Mouse (Mus musculus): ENCODE data around the gene Tnnt3. TPM values are rescaled to one million over a fixed set of nuclear protein-coding genes. Genes with fewer than 3 reads are reported as not detected.

The Tnnt3 gene
- polyA plus RNA-seq, 1 experiment = not detected

DNA sequence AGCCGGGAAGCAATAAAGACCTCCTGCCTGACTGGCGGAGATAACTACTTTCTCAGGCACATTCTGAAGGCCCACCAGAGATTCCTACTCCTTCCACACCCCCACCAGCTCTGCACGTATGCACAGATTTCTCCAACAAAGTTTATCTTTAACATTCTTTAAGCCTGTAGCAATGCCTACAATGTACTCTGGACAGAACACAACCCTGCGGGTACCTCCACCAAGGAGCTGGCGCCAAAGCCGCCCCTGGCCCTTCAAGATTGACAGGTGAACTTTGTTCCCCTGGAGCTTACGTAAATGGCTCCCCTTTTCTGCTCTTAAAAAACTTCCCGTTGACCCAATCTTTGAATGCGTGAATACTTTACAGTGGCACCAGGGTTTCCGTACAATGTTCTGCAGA lies 30.7 kb downstream of the Tnnt3 start:
- Histone ChIP-seq H3K4me1 (ENCODE audit: control insufficient read depth) (peaks cover 48% of the 10 kb centered on the region), H3K9me3 (ENCODE audit: control insufficient read depth, low read length) (no peaks in the 10 kb centered on the region), H3K4me3 (replicated peaks) (no peak overlapping the region), H3K27me3 (ENCODE audit: control insufficient read depth) (peaks cover 31% of the 10 kb centered on the region), H3K36me3 (ENCODE audit: control insufficient read depth) (no peaks in the 10 kb centered on the region)
- no peak for TF ChIP-seq TAL1 (IDR thresholded peaks at IDR 0.05; ENCODE audit: low read length)
- no peak for TF ChIP-seq GATA1 (IDR thresholded peaks at IDR 0.05; ENCODE audit: low read length)

DNA sequence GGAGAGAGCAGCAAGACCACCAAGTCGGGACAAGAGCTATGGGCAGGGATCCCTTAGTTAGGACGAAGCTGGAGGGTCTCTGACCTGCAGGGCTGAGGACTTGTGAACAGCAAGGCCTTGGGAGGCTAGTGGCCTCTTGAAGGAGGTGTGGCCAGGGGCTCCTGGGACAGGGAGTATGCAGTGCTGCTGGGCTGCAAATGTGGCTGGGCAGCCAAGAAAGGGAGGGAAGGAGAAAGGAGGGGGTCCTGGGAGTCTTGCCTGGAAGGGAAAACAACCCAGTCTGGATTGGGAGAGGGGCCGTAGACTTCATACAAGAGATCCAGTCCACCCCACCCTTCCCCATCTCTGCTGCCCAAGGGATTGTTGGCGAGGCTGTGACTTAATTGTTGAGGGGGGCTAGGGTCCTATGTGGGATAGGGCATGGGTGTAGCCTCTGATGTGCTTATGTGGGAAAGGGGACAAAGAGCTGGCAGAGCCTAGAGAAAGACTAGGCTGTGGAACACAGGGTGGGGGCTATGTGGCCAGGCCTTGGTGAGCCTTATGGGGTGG lies 33.4 kb downstream of the Tnnt3 start:
- Histone ChIP-seq H3K4me3 (replicated peaks) (peak overlapping the region; percentile 86), H3K9me3 (ENCODE audit: control insufficient read depth, low read length) (no peaks in the 10 kb centered on the region), H3K4me1 (ENCODE audit: control insufficient read depth) (peaks cover 41% of the 10 kb centered on the region), H3K27me3 (ENCODE audit: control insufficient read depth) (peaks cover 28% of the 10 kb centered on the region), H3K36me3 (ENCODE audit: control insufficient read depth) (peaks cover 17% of the 10 kb centered on the region)
- TF ChIP-seq GATA1 (IDR thresholded peaks at IDR 0.05; ENCODE audit: low read length) (no peak), TAL1 (IDR thresholded peaks at IDR 0.05; ENCODE audit: low read length) (no peak)

GRCm38 (mm10) chr7:142532671-142533058 lies 34.0 kb downstream of the Tnnt3 start, which contains the start of gene Mrpl23:
Gene Mrpl23 (plus strand): TSS chr7:142532686.
- Histone ChIP-seq H3K27me3 (ENCODE audit: control insufficient read depth) (peaks cover 26% of the 10 kb centered on the region), H3K36me3 (ENCODE audit: control insufficient read depth) (peaks cover 23% of the 10 kb centered on the region), H3K9me3 (ENCODE audit: control insufficient read depth, low read length) (no peaks in the 10 kb centered on the region), H3K4me3 (replicated peaks) (peak within 1 kb of the TSS; percentile 86), H3K4me1 (ENCODE audit: control insufficient read depth) (peaks cover 41% of the 10 kb centered on the region)
- TF ChIP-seq TAL1 (IDR thresholded peaks at IDR 0.05; ENCODE audit: low read length) = no peak

GRCm38 (mm10) chr7:142533059-142533855 lies 34.6 kb downstream of the Tnnt3 start:
- H3K9me3 ChIP-seq (ENCODE audit: control insufficient read depth, low read length) = no peaks in the 10 kb centered on the region
- no peak for TF ChIP-seq GATA1 (IDR thresholded peaks at IDR 0.05; ENCODE audit: low read length)
- TF ChIP-seq TAL1 (IDR thresholded peaks at IDR 0.05; ENCODE audit: low read length) = no peak
- peaks cover 26% of the 10 kb centered on the region for H3K27me3 ChIP-seq (ENCODE audit: control insufficient read depth)
- H3K4me3 ChIP-seq (replicated peaks) = peak overlapping the region; percentile 86
- H3K36me3 ChIP-seq (ENCODE audit: control insufficient read depth) = peaks cover 26% of the 10 kb centered on the region
- H3K4me1 ChIP-seq (ENCODE audit: control insufficient read depth) = peaks cover 43% of the 10 kb centered on the region

DNA sequence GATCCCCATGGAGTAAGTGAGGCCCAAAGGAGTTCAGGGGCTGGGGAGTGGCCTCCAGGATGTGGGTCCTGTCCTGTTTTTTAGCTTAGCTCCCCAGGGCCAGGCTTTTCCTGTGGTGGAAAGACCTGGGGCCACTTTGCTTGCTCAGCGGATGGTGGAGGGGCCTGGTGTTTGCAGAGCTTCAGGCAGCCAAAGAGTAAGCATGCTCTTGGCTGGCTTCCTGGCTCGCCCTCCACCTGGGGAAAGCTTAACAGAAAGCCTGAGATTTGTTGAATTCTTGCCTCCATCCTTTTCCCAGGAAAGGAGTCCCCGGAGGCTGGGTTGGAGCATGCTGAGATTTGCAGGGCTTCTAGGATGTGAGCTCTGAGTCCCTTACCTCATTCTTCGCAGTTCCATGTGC lies 36.5 kb downstream of the Tnnt3 start:
- H3K36me3 ChIP-seq (ENCODE audit: control insufficient read depth) = peaks cover 44% of the 10 kb centered on the region
- H3K4me1 ChIP-seq (ENCODE audit: control insufficient read depth) = peaks cover 42% of the 10 kb centered on the region
- no peak for TF ChIP-seq GATA1 (IDR thresholded peaks at IDR 0.05; ENCODE audit: low read length)
- TF ChIP-seq TAL1 (IDR thresholded peaks at IDR 0.05; ENCODE audit: low read length) = no peak
- H3K4me3 ChIP-seq (replicated peaks) = no peak overlapping the region
- H3K27me3 ChIP-seq (ENCODE audit: control insufficient read depth) = peaks cover 23% of the 10 kb centered on the region
- H3K9me3 ChIP-seq (ENCODE audit: control insufficient read depth, low read length) = no peaks in the 10 kb centered on the region

DNA sequence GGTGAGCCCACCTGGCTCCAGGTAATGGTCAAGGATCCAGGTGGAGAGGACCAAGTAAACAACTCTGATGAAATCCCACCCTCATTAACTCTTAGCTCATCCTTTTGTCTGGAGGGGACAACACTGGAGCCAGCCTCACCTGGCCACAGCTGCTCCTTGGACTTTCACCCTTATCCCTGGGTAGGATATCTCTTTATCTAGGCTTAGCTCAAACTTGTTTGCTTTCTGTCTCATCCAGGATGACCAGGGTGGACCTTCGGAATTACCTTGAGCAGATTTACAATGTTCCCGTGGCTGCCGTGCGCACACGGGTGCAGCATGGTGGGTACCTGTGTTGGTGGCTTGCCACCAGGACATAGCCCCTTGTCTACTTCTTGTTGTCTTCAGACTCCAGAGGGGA lies 37.2 kb downstream of the Tnnt3 start:
- Histone ChIP-seq H3K4me1 (ENCODE audit: control insufficient read depth) (peaks cover 43% of the 10 kb centered on the region), H3K36me3 (ENCODE audit: control insufficient read depth) (peaks cover 49% of the 10 kb centered on the region), H3K4me3 (replicated peaks) (no peak overlapping the region)

DNA sequence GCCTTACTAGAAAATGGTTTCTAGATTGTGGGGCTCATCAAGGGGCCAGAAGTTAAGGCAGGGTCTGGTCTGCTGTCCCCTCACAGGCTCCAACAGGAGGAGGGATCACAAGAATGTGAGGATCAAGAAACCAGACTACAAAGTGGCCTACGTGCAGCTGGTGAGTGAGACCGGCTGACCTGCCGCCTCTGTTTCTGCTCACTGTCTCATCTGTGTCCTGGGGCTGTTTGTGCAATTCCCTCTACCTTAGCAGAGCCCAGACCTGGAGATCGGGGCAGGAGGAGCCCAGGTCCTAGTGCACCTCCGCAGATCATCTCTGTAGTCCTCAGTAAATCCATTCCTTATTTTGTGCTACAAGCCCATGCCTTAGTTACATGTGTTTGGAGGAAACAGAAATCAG lies 38.5 kb downstream of the Tnnt3 start:
- peaks cover 60% of the 10 kb centered on the region for H3K36me3 ChIP-seq (ENCODE audit: control insufficient read depth)
- H3K4me1 ChIP-seq (ENCODE audit: control insufficient read depth) = peaks cover 40% of the 10 kb centered on the region
- peaks cover 5% of the 10 kb centered on the region for H3K27me3 ChIP-seq (ENCODE audit: control insufficient read depth)
- no peaks in the 10 kb centered on the region for H3K9me3 ChIP-seq (ENCODE audit: control insufficient read depth, low read length)
- no peak overlapping the region for H3K4me3 ChIP-seq (replicated peaks)
- TF ChIP-seq TAL1 (IDR thresholded peaks at IDR 0.05; ENCODE audit: low read length) (no peak), GATA1 (IDR thresholded peaks at IDR 0.05; ENCODE audit: low read length) (no peak)

More for the DNA sequence above, 37.2 kb downstream of the Tnnt3 start:
- no peaks in the 10 kb centered on the region for H3K9me3 ChIP-seq (ENCODE audit: control insufficient read depth, low read length)
- TF ChIP-seq TAL1 (IDR thresholded peaks at IDR 0.05; ENCODE audit: low read length) = no peak
- TF ChIP-seq GATA1 (IDR thresholded peaks at IDR 0.05; ENCODE audit: low read length) = no peak
- H3K27me3 ChIP-seq (ENCODE audit: control insufficient read depth) = peaks cover 18% of the 10 kb centered on the region

- H3K4me1 ChIP-seq (ENCODE audit: control insufficient read depth) = peaks cover 36% of the 10 kb centered on the region
- H3K36me3 ChIP-seq (ENCODE audit: control insufficient read depth) = peaks cover 60% of the 10 kb centered on the region
- no peaks in the 10 kb centered on the region for H3K27me3 ChIP-seq (ENCODE audit: control insufficient read depth)
Observed at GRCm38 (mm10) chr7:142537879-142538278, 39.2 kb downstream of the Tnnt3 start.

GRCm38 (mm10) chr7:142538291-142538690 lies 39.7 kb downstream of the Tnnt3 start:
- Histone ChIP-seq H3K4me1 (ENCODE audit: control insufficient read depth) (peaks cover 32% of the 10 kb centered on the region), H3K27me3 (ENCODE audit: control insufficient read depth) (no peaks in the 10 kb centered on the region), H3K36me3 (ENCODE audit: control insufficient read depth) (peaks cover 64% of the 10 kb centered on the region), H3K4me3 (replicated peaks) (no peak overlapping the region), H3K9me3 (ENCODE audit: control insufficient read depth, low read length) (no peaks in the 10 kb centered on the region)
- TF ChIP-seq GATA1 (IDR thresholded peaks at IDR 0.05; ENCODE audit: low read length) (no peak), TAL1 (IDR thresholded peaks at IDR 0.05; ENCODE audit: low read length) (no peak)

More at GRCm38 (mm10) chr7:142537879-142538278, 39.2 kb downstream of the Tnnt3 start:
- TF ChIP-seq TAL1 (IDR thresholded peaks at IDR 0.05; ENCODE audit: low read length) (no peak), GATA1 (IDR thresholded peaks at IDR 0.05; ENCODE audit: low read length) (no peak)
- Histone ChIP-seq H3K9me3 (ENCODE audit: control insufficient read depth, low read length) (no peaks in the 10 kb centered on the region), H3K4me3 (replicated peaks) (no peak overlapping the region)

All from erythroblast, embryonic 14.5 days (primary cell).